Mouse (Mus musculus): Measurements from ENCODE around the gene Gm49450.

GRCm38 (mm10) chr15:98969372-98970101 is 16.2 kb upstream of the Gm49450 start:
- TF ChIP-seq CTCF (IDR thresholded peaks at IDR 0.05; ENCODE audit: low read depth) (no peak), EP300 (IDR thresholded peaks at IDR 0.05; ENCODE audit: low read depth) (no peak)

Measured in liver, embryonic 14.5 days (tissue).